Mouse (Mus musculus) thymus, adult 2 months (tissue): ENCODE measurements around the gene Mfsd11.

Experiments used
- CTCF ChIP-seq: fragments of 200-500 bp; IDR thresholded peaks from 2 replicates; pipeline ENCODE4 v1.5.1; 2012; ENCODE audit warnings: mild to moderate bottlenecking, control low read depth, low read length, moderate library complexity, borderline replicate concordance; ENCODE audit not compliant: control insufficient read depth, poor library complexity, insufficient read depth; ENCODE audit errors: extremely low read depth
- POLR2A ChIP-seq: fragments of 200-500 bp; IDR thresholded peaks from 2 replicates; pipeline ENCODE4 v1.6.1; 2012; ENCODE audit warnings: mild to moderate bottlenecking, low read length, control low read depth, moderate library complexity; ENCODE audit not compliant: control insufficient read depth, poor library complexity, insufficient read depth; ENCODE audit errors: extremely low read depth

- TF ChIP-seq CTCF = no peak
- TF ChIP-seq POLR2A = no peak
Measured at GRCm38 (mm10) chr11:116836283-116836682, 16.0 kb upstream of the Mfsd11 start.
